Mouse (Mus musculus): Measurements from ENCODE around the gene Asna1. TPM values are rescaled to one million over a fixed set of nuclear protein-coding genes. Genes with fewer than 3 reads are reported as not detected.
A peak's percentile ranks its signal among the peaks of the same experiment; 100 is the strongest.

Gene Asna1
- polyA plus RNA-seq, 1 experiment from 2014 or later: 108 TPM

DNA sequence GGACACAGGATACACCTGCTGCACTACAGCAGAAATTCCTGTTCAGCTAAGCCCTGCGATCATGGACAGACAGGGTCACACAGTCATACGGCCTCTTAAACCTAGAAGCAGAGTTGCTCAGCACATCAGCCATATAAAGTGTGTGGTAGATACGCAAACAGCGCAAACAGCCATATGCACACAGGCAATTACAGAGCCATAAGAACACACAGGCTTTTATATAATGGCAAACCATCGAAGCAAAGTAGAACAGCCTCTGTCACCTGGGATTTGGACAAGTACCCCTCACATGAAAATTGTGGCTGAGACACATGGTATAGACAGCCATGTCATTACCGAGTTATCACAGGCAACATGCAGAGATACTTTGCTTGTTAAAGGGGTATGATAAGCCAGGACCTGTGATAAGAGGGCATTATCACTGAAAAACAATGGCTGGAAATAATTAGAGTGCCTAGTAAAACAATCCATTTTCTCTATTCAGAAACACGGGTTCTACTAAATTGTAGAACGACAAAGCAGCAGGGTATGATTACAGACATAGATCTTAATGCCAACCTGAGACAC, 38.6 kb downstream of the Asna1 start:
- 28% methylated on average over 8 of the region's 8 CpGs for WGBS
- H3K36me3 ChIP-seq: no peaks in the 10 kb centered on the region
- H3K9me3 ChIP-seq: no peaks in the 10 kb centered on the region
- no peak overlapping the region for H3K9ac ChIP-seq
- H3K27ac ChIP-seq: peak overlapping the region; percentile 95
- peak overlapping the region; percentile 52 for H3K4me3 ChIP-seq (replicated peaks)
- ATAC-seq (ENCODE audit: insufficient read depth, low FRiP score, low read depth): no peak
- H3K27me3 ChIP-seq (replicated peaks): no peaks in the 10 kb centered on the region
- H3K4me1 ChIP-seq: peaks cover 43% of the 10 kb centered on the region
- peak overlapping the region; percentile 99 for H3K4me2 ChIP-seq

- under 1% methylated on average over 53 of the region's 53 CpGs for WGBS
- peak; percentile 19 for ATAC-seq (ENCODE audit: insufficient read depth, low FRiP score, low read depth)
- no peaks in the 10 kb centered on the region for H3K9me3 ChIP-seq
These were observed 39.2 kb downstream of the Asna1 start for GRCm38 (mm10) chr8:84985684-84986378.

GRCm38 (mm10) chr8:84985049-84985683, 39.9 kb downstream of the Asna1 start:
- 3% methylated on average over 23 of the region's 23 CpGs for WGBS
- peak overlapping the region; percentile 95 for H3K27ac ChIP-seq
- H3K36me3 ChIP-seq: no peaks in the 10 kb centered on the region
- peak overlapping the region; percentile 52 for H3K4me3 ChIP-seq (replicated peaks)
- peaks cover 52% of the 10 kb centered on the region for H3K4me1 ChIP-seq
- no peaks in the 10 kb centered on the region for H3K9me3 ChIP-seq
- no peaks in the 10 kb centered on the region for H3K27me3 ChIP-seq (replicated peaks)
- ATAC-seq (ENCODE audit: insufficient read depth, low FRiP score, low read depth): no peak
- H3K4me2 ChIP-seq: peak overlapping the region; percentile 99
- peak overlapping the region; percentile 49; the same call in 1 of the 2 replicates for H3K9ac ChIP-seq

More at GRCm38 (mm10) chr8:84985684-84986378, 39.2 kb downstream of the Asna1 start:
- H3K4me3 ChIP-seq (replicated peaks): peak overlapping the region; percentile 52
- H3K4me2 ChIP-seq: peak overlapping the region; percentile 99
- peaks cover 46% of the 10 kb centered on the region for H3K4me1 ChIP-seq
- H3K9ac ChIP-seq: peak overlapping the region; percentile 49; the same call in 1 of the 2 replicates
- no peaks in the 10 kb centered on the region for H3K27me3 ChIP-seq (replicated peaks)
- H3K27ac ChIP-seq: peak overlapping the region; percentile 95
- H3K36me3 ChIP-seq: no peaks in the 10 kb centered on the region

DNA sequence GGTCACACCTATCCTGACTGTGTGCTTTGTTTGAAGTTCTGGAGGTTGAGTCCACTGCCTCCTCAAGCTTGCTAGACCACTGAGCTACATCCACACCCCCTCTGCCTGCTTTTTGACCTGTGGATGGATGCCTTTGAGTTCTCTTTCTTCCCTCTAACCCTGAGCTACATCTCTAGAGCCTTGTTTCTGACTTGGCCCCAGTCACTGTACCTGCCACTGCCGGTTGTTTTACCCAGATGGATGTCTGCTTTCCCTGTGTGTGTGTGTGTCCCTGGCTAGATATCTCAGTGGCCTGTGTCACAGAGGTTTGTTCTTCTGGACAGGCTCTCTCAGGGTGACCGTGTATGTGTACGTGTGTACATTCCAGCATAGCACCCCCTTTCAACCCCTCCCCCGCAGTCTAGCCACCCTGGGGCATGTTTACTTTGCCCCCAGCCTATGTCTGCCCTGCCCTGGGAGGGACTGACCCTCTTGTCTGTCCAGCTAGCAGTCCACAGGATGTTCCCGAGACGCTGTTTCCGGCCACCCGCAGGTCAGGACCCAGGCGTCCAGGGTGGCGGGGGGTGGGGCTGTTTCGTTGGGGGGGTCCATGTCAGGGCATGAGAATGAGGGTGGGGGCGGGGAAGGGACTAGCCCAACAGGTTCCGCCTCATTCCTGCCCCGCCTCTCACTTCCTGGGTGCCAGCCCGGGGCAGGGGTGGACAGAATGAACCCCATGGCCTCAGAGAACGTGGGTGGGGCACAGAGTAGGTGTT, 40.6 kb downstream of the Asna1 start:
- peaks cover 59% of the 10 kb centered on the region for H3K4me1 ChIP-seq
- H3K27me3 ChIP-seq (replicated peaks): no peaks in the 10 kb centered on the region
- 7% methylated on average over 16 of the region's 16 CpGs for WGBS
- peak overlapping the region; percentile 95 for H3K27ac ChIP-seq
- no peaks in the 10 kb centered on the region for H3K9me3 ChIP-seq
- H3K9ac ChIP-seq: no peak overlapping the region
- no peaks in the 10 kb centered on the region for H3K36me3 ChIP-seq
- H3K4me3 ChIP-seq (replicated peaks): peak overlapping the region; percentile 52
- ATAC-seq (ENCODE audit: insufficient read depth, low FRiP score, low read depth): peak; percentile 5; the same call in 1 of the 2 replicates
- peak overlapping the region; percentile 99 for H3K4me2 ChIP-seq

GRCm38 (mm10) chr8:84982499-84983011, 42.5 kb downstream of the Asna1 start:
- Histone ChIP-seq H3K4me2 (peak overlapping the region; percentile 23), H3K27me3 (replicated peaks) (no peaks in the 10 kb centered on the region), H3K9ac (no peak overlapping the region), H3K4me3 (replicated peaks) (no peak overlapping the region), H3K9me3 (no peaks in the 10 kb centered on the region), H3K4me1 (peaks cover 69% of the 10 kb centered on the region), H3K27ac (peak overlapping the region; percentile 95), H3K36me3 (no peaks in the 10 kb centered on the region)
- WGBS: 55% methylated on average over 3 of the region's 3 CpGs
- no peak for ATAC-seq (ENCODE audit: insufficient read depth, low FRiP score, low read depth)

DNA sequence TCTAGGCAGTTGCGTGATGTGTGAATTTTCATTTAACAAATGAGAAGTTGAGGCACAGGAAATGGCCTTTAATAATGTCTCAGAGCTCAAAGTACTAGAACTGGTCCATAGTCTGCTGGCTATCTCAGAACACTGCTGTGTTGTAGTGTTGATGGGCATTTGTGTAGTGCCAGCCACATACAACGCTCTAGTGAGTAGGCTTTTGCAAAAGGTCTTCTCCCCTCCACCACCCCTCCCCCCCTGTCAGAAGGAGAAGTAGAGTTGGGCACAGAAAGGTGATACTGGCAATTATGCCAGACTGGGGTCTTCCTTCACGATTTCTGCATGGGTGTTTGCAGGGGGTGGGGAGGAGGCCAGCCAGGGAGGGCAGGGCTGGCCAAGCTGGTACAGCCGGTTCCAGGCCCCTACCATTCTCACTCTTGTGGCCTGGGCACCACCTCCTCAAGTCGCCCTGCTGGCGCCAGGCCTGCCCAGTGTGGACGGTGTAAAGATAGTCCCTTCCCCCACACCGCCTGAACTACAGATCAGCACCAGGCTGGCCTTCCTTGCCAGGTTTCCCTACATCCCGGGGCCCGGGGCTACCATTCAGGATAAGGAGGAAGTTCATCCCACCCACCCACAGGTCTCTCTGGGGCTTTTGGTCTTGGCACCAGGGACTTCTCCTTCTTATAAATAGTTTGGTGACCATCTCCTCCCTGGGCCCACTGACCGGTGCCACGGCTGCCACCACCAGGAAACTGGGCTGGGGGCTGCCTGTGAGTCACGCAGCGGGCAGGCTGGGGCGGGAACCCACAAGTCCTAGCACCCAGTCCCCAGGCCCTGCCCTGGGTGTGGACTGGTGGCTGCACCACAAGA, 43.2 kb downstream of the Asna1 start:
- no peaks in the 10 kb centered on the region for H3K9me3 ChIP-seq
- H3K4me1 ChIP-seq: peaks cover 75% of the 10 kb centered on the region
- WGBS: 73% methylated on average over 15 of the region's 15 CpGs

GRCm38 (mm10) chr8:84980622-84981358, 44.3 kb downstream of the Asna1 start:
- Histone ChIP-seq H3K9me3 (no peaks in the 10 kb centered on the region), H3K27ac (peak overlapping the region; percentile 95), H3K4me2 (peak overlapping the region; percentile 99), H3K4me1 (peaks cover 76% of the 10 kb centered on the region), H3K9ac (no peak overlapping the region; the same call in 1 of the 2 replicates), H3K27me3 (replicated peaks) (no peaks in the 10 kb centered on the region), H3K36me3 (no peaks in the 10 kb centered on the region), H3K4me3 (replicated peaks) (0 out of 2 replicates have a peak overlapping the region, but pooled peaks have one; percentile 67)
- WGBS: 31% methylated on average over 11 of the region's 11 CpGs
- ATAC-seq (ENCODE audit: insufficient read depth, low FRiP score, low read depth): no peak

More for the DNA sequence above, 43.2 kb downstream of the Asna1 start:
- ATAC-seq (ENCODE audit: insufficient read depth, low FRiP score, low read depth): no peak
- no peak overlapping the region for H3K9ac ChIP-seq
- H3K27me3 ChIP-seq (replicated peaks): no peaks in the 10 kb centered on the region
- peak overlapping the region; percentile 95 for H3K27ac ChIP-seq
- peak overlapping the region; percentile 23; the same call in 1 of the 2 replicates for H3K4me2 ChIP-seq
- no peak overlapping the region for H3K4me3 ChIP-seq (replicated peaks)
- no peaks in the 10 kb centered on the region for H3K36me3 ChIP-seq

GRCm38 (mm10) chr8:84979599-84980421, 45.3 kb downstream of the Asna1 start:
- H3K9ac ChIP-seq: peak overlapping the region; percentile 22; the same call in 1 of the 2 replicates
- peak; percentile 43 for ATAC-seq (ENCODE audit: insufficient read depth, low FRiP score, low read depth)
- H3K36me3 ChIP-seq: no peaks in the 10 kb centered on the region
- peaks cover 69% of the 10 kb centered on the region for H3K4me1 ChIP-seq
- no peaks in the 10 kb centered on the region for H3K9me3 ChIP-seq
- no peaks in the 10 kb centered on the region for H3K27me3 ChIP-seq (replicated peaks)
- H3K27ac ChIP-seq: peak overlapping the region; percentile 95
- 5% methylated on average over 42 of the region's 42 CpGs for WGBS
- peak overlapping the region; percentile 67 for H3K4me3 ChIP-seq (replicated peaks)
- peak overlapping the region; percentile 99 for H3K4me2 ChIP-seq

- peak within 1 kb of the TSS; percentile 82 for H3K9ac ChIP-seq
- no peaks in the 10 kb centered on the region for H3K9me3 ChIP-seq
- peak within 1 kb of the TSS; percentile 67 for H3K4me3 ChIP-seq (replicated peaks)
- under 1% methylated on average over 63 of the region's 63 CpGs for WGBS
- H3K27ac ChIP-seq: peak within 1 kb of the TSS; percentile 95
- H3K36me3 ChIP-seq: no peaks in the 10 kb centered on the region
- H3K27me3 ChIP-seq (replicated peaks): no peaks in the 10 kb centered on the region
- H3K4me2 ChIP-seq: peak within 1 kb of the TSS; percentile 99
- peaks cover 67% of the 10 kb centered on the region for H3K4me1 ChIP-seq
- ATAC-seq (ENCODE audit: insufficient read depth, low FRiP score, low read depth): peak; percentile 50
These were observed 46.7 kb downstream of the Asna1 start, which contains the start of gene Junb for GRCm38 (mm10) chr8:84978248-84978940. Gene Junb (minus strand): TSS chr8:84978718.

Measured in stomach, embryonic 15.5 days (tissue).